Mouse (Mus musculus) midbrain, embryonic 11.5 days (tissue): ENCODE measurements around the gene Ap1s3. TPM values are rescaled to one million over a fixed set of nuclear protein-coding genes. Genes with fewer than 3 reads are reported as not detected.

Experiments used
- polyA plus RNA-seq: library from polyadenylated mRNA; unstranded; fragments of >200 nt; fragmentation: Nextera tagmentation; extraction: Ambion mirVana; gene quantifications from 2 replicates; pipeline ENCODE4 v1.2.1, GENCODE M21; 2014

Ap1s3 gene
- polyA plus RNA-seq, 1 experiment from 2014 or later: 0.04 TPM

Other genes starting within 250 kb of the Ap1s3 start
- gene Scg2, start 231.9 kb downstream of the Ap1s3 start, polyA plus RNA-seq: 10.8 and 11.6 TPM in 2 replicates
- 57.7 and 60.8 TPM in 2 replicates for gene Mrpl44, start 104.0 kb upstream of the Ap1s3 start, polyA plus RNA-seq
- 47.1 and 49.1 TPM in 2 replicates for gene Wdfy1, start 104.2 kb upstream of the Ap1s3 start, polyA plus RNA-seq
- 63.8 and 70.3 TPM in 2 replicates for gene Serpine2, start 189.2 kb upstream of the Ap1s3 start, polyA plus RNA-seq